ENCODE assay signal across 7 mouse cellular contexts in genomic region chr10:116472579-116472978, GRCm38 (mm10). TPM values are rescaled to one million over a fixed set of nuclear protein-coding genes. Genes with fewer than 3 reads are reported as not detected.
DNase-seq lines count a peak whose midpoint lies in the region; ATAC-seq lines count a peak whose summit lies in the region.

No protein-coding gene starts in this region.

- peaks cover 8% of the 10 kb centered on the region for H3K4me1 ChIP-seq in lung, embryonic 15.5 days
- peaks cover 28% of the 10 kb centered on the region for H3K4me1 ChIP-seq in forebrain, embryonic 10.5 days
- peaks cover 12% of the 10 kb centered on the region for H3K4me1 ChIP-seq in intestine, embryonic 16.5 days (ENCODE audit: control insufficient read depth, insufficient read depth, low read length)
- H3K4me1 ChIP-seq in neural tube, embryonic 14.5 days (ENCODE audit: control insufficient read depth, insufficient read depth, low read length): peaks cover 23% of the 10 kb centered on the region

- H3K4me2 ChIP-seq in lung, embryonic 15.5 days: peak overlapping the region; percentile 98
- H3K4me2 ChIP-seq in intestine, embryonic 16.5 days (ENCODE audit: low read depth, low read length): peak overlapping the region; percentile 99
- H3K4me2 ChIP-seq in neural tube, embryonic 14.5 days (ENCODE audit: low read depth, low read length): peak overlapping the region; percentile 76

- WGBS in lung, embryonic 15.5 days: 5% methylated on average over 5 of the region's 5 CpGs
- 9% methylated on average over 5 of the region's 5 CpGs for WGBS in forebrain, embryonic 10.5 days
- 12% methylated on average over 5 of the region's 5 CpGs for WGBS in intestine, embryonic 16.5 days
- WGBS in neural tube, embryonic 14.5 days: 13% methylated on average over 5 of the region's 5 CpGs

- H3K36me3 ChIP-seq in lung, embryonic 15.5 days: no peaks in the 10 kb centered on the region
- H3K36me3 ChIP-seq in forebrain, embryonic 10.5 days (replicated peaks): no peaks in the 10 kb centered on the region
- H3K36me3 ChIP-seq in intestine, embryonic 16.5 days (ENCODE audit: control insufficient read depth, insufficient read depth, low read length): no peaks in the 10 kb centered on the region
- H3K36me3 ChIP-seq in neural tube, embryonic 14.5 days (ENCODE audit: control insufficient read depth, insufficient read depth, low read length): no peaks in the 10 kb centered on the region

- H3K4me3 ChIP-seq in lung, embryonic 15.5 days: peak overlapping the region; percentile 71
- peak overlapping the region; percentile 71 for H3K4me3 ChIP-seq in forebrain, embryonic 10.5 days
- peak overlapping the region; percentile 68 for H3K4me3 ChIP-seq in intestine, embryonic 16.5 days (ENCODE audit: low read length)
- peak overlapping the region; percentile 77 for H3K4me3 ChIP-seq in neural tube, embryonic 14.5 days (ENCODE audit: low read depth, low read length)

- peak overlapping the region; percentile 49 for H3K9ac ChIP-seq in lung, embryonic 15.5 days
- peak overlapping the region; percentile 68 for H3K9ac ChIP-seq in intestine, embryonic 16.5 days (ENCODE audit: low read depth, low read length)
- H3K9ac ChIP-seq in neural tube, embryonic 14.5 days (replicated peaks; ENCODE audit: low read depth, low read length): peak overlapping the region; percentile 90

- ATAC-seq in lung, embryonic 15.5 days (ENCODE audit: borderline replicate concordance, extremely low read depth, low FRiP score, low TSS enrichment): no peak; the same call in 1 of the 2 replicates
- ATAC-seq in intestine, embryonic 16.5 days: no peak
- no peak for ATAC-seq in neural tube, embryonic 14.5 days (ENCODE audit: low read depth)

- H3K9me3 ChIP-seq in lung, embryonic 15.5 days: no peaks in the 10 kb centered on the region
- peaks cover 5% of the 10 kb centered on the region; the same call in 1 of the 2 replicates for H3K9me3 ChIP-seq in forebrain, embryonic 10.5 days
- H3K9me3 ChIP-seq in intestine, embryonic 16.5 days (ENCODE audit: control insufficient read depth, low read length): no peaks in the 10 kb centered on the region
- no peaks in the 10 kb centered on the region for H3K9me3 ChIP-seq in neural tube, embryonic 14.5 days (ENCODE audit: control insufficient read depth, low read length)

- DNase-seq in lung, postnatal 10 days: no peak
- no peak for DNase-seq in forebrain, embryonic 10.5 days (ENCODE audit: extremely low spot score, low spot score)
- DNase-seq in spleen, adult 12 weeks (ENCODE audit: low spot score): no peak
- no peak for DNase-seq in cerebellum, adult 9-11 months

- H3K27ac ChIP-seq in lung, embryonic 15.5 days: no peak overlapping the region
- H3K27ac ChIP-seq in forebrain, embryonic 10.5 days: peak overlapping the region; percentile 91
- H3K27ac ChIP-seq in intestine, embryonic 16.5 days (ENCODE audit: low read length): no peak overlapping the region
- H3K27ac ChIP-seq in neural tube, embryonic 14.5 days (ENCODE audit: low read depth, low read length): peak overlapping the region; percentile 89; the same call in 1 of the 2 replicates

- H3K27me3 ChIP-seq in lung, embryonic 15.5 days: peaks cover 7% of the 10 kb centered on the region; the same call in 1 of the 2 replicates
- H3K27me3 ChIP-seq in forebrain, embryonic 10.5 days (ENCODE audit: poor library complexity, severe bottlenecking): peaks cover 30% of the 10 kb centered on the region
- peaks cover 4% of the 10 kb centered on the region for H3K27me3 ChIP-seq in intestine, embryonic 16.5 days (replicated peaks; ENCODE audit: control insufficient read depth, insufficient read depth, low read length)
- no peaks in the 10 kb centered on the region; the same call in 1 of the 2 replicates for H3K27me3 ChIP-seq in neural tube, embryonic 14.5 days (ENCODE audit: control insufficient read depth, insufficient read depth, low read length)

RNA-seq across cellular contexts. Expression of gene Kcnmb4, which starts 1.1 kb away (rescaled TPM):
- 3.7 and 4.0 TPM in 2 replicates for polyA plus RNA-seq in lung, embryonic 15.5 days (2015; fragmentation: Nextera tagmentation; extraction: Ambion mirVana)
- polyA plus RNA-seq in forebrain, embryonic 10.5 days (2016; fragmentation: Nextera tagmentation; extraction: Ambion mirVana): 6.5 and 6.8 TPM in 2 replicates
- 1.7 and 1.9 TPM in 2 replicates for polyA plus RNA-seq in intestine, embryonic 16.5 days (2015; fragmentation: Nextera tagmentation; extraction: Ambion mirVana)
- 54.7 and 81.6 TPM in 2 replicates for polyA plus RNA-seq in neural tube, embryonic 14.5 days (2014; fragmentation: Nextera tagmentation; extraction: Ambion mirVana)

Comparison
In these comparisons a context has a peak if more than half of its experiments do, and no peak if none do; other contexts are left out.
1. H3K27ac ChIP-seq: peak in forebrain, embryonic 10.5 days (single experiment) and neural tube, embryonic 14.5 days (single experiment); none in lung, embryonic 15.5 days (single experiment) and intestine, embryonic 16.5 days (single experiment).
2. Peak in every context shown above with its lines, with median percentiles within 50 percentile points of each other: H3K4me2 ChIP-seq, H3K4me3 ChIP-seq and H3K9ac ChIP-seq.